Mouse (Mus musculus) hindbrain, embryonic 16.5 days (tissue): ENCODE results near the gene Coa3. TPM values are rescaled to one million over a fixed set of nuclear protein-coding genes. Genes with fewer than 3 reads are reported as not detected.

Experiments used
- ATAC-seq: fragments of 200-750 bp; cut with Nextera tagmentation; 2 replicates; pipeline ENCODE4 v1.8.0; 2017; ENCODE audit warnings: moderate TSS enrichment, moderate library complexity
- H3K27ac ChIP-seq: fragments of 300-500 bp; sonication (generic); 2 replicates; pipeline ENCODE4 v1.5.1; 2014; ENCODE audit warnings: low read depth, mild to moderate bottlenecking, control low read depth, low read length, moderate library complexity
- H3K27me3 ChIP-seq: fragments of 300-500 bp; sonication (generic); replicated peaks from 2 replicates; pipeline ENCODE4 v1.6.1; 2014; ENCODE audit warnings: low read length; ENCODE audit not compliant: control insufficient read depth, insufficient read depth
- H3K36me3 ChIP-seq: fragments of 300-500 bp; sonication (generic); 2 replicates; pipeline ENCODE4 v1.6.1; 2014; ENCODE audit warnings: mild to moderate bottlenecking, low read length, moderate library complexity, mixed read lengths; ENCODE audit not compliant: control insufficient read depth, insufficient read depth
- H3K4me1 ChIP-seq: fragments of 300-500 bp; sonication (generic); 2 replicates; pipeline ENCODE4 v1.6.1; 2014; ENCODE audit warnings: low read depth, low read length; ENCODE audit not compliant: control insufficient read depth, insufficient read depth
- H3K4me2 ChIP-seq: fragments of 300-500 bp; sonication (generic); 2 replicates; pipeline ENCODE4 v1.6.1; 2014; ENCODE audit warnings: mild to moderate bottlenecking, low read length, control low read depth, moderate library complexity
- H3K4me3 ChIP-seq: fragments of 300-500 bp; sonication (generic); 2 replicates; pipeline ENCODE4 v1.5.1; 2014; ENCODE audit warnings: mild to moderate bottlenecking, low read length, control low read depth, moderate library complexity
- H3K9ac ChIP-seq: fragments of 300-500 bp; sonication (generic); 2 replicates; pipeline ENCODE4 v1.6.1; 2014; ENCODE audit warnings: low read depth, mild to moderate bottlenecking, control low read depth, low read length, moderate library complexity
- H3K9me3 ChIP-seq: fragments of 300-500 bp; sonication (generic); 2 replicates; pipeline ENCODE4 v1.6.1; 2014; ENCODE audit warnings: mild to moderate bottlenecking, low read length, moderate library complexity; ENCODE audit not compliant: control insufficient read depth
- WGBS: fragments of 180-500 bp; shearing (Covaris S2); extraction: QIAGEN DNeasy Blood & Tissue Kit; methylation state at CpG from one replicate; pipeline ENCODE4 v1.1.7; 2014; 5-methylcytosine and 5-hydroxymethylcytosine counted together
- polyA plus RNA-seq: library from polyadenylated mRNA; unstranded; fragments of >200 nt; fragmentation: Nextera tagmentation; extraction: Ambion mirVana; gene quantifications from 2 replicates; pipeline ENCODE4 v1.2.1, GENCODE M21; 2015

The Coa3 gene
- polyA plus RNA-seq, 1 experiment from 2014 or later = 232 TPM

DNA sequence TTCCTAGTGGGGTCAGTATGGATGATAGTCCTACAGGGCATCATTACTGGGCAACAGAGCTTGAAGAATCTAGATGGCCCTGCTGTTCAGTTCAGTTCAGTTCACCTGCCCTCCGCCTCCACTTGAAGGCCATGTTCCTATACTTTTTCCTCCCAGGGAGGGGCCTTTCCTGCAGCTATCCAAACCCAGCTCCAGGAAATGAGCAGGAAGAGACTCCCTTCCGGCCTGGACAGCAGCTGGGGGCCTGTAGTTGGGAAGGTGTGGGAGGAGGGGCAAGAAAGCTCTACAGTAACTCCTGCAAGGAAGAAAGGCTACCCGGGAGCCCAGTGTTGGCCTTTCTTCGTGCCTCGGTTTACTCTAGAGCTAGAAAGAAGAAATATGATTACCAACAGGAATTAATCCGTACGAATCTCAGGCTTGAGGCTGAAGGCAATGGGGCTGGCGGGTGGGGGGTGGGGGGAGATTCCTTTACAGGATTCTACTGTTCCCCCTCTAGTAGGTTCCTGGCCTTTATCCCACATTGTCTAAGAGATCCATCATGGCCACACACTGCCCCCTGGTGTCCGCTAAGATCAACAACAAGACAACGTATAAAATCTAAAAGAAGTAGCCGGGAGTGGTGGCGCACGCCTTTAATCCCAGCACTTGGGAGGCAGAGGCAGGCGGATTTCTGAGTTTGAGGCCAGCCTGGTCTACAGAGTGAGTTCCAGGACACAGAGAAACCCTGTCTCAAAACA is 30.5 kb downstream of the Coa3 start:
- H3K4me3 ChIP-seq = no peak overlapping the region
- 35% methylated on average over 14 of the region's 14 CpGs for WGBS
- peaks cover 12% of the 10 kb centered on the region for H3K4me1 ChIP-seq
- no peak overlapping the region for H3K27ac ChIP-seq
- H3K9ac ChIP-seq = no peak overlapping the region
- no peaks in the 10 kb centered on the region for H3K36me3 ChIP-seq
- ATAC-seq = no peak
- H3K27me3 ChIP-seq = peaks cover 23% of the 10 kb centered on the region
- H3K4me2 ChIP-seq = peak overlapping the region; percentile 0; the same call in 1 of the 2 replicates
- H3K9me3 ChIP-seq = no peaks in the 10 kb centered on the region

DNA sequence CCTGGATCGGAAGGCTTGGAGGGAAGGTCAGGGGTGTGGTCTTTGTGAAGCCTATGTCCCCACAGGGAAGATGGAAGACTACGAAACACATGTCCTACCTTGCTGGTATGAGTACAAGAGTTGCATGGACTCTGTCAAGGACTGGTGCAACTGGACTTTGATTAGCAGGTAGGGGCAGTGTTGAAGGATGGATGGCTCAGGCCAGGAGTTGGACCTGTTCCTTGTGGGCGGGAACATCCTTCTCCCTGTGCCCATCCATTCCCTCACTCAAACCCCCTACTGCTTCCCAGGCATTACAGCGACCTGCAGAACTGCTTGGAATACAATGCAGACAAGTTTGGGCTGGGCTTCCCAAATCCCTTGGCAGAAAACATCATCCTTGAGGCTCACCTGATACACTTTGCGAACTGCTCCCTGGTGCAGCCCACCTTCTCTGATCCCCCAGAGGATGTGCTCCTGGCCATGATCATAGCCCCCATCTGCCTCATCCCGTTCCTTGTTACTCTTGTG is 31.3 kb downstream of the Coa3 start:
- Histone ChIP-seq H3K9me3 (no peaks in the 10 kb centered on the region), H3K4me1 (peaks cover 7% of the 10 kb centered on the region), H3K4me2 (peak overlapping the region; percentile 98), H3K27me3 (peaks cover 23% of the 10 kb centered on the region), H3K36me3 (no peaks in the 10 kb centered on the region), H3K4me3 (peak overlapping the region; percentile 71; the same call in 1 of the 2 replicates), H3K9ac (no peak overlapping the region), H3K27ac (no peak overlapping the region)
- no peak for ATAC-seq
- WGBS = 83% methylated on average over 6 of the region's 6 CpGs

DNA sequence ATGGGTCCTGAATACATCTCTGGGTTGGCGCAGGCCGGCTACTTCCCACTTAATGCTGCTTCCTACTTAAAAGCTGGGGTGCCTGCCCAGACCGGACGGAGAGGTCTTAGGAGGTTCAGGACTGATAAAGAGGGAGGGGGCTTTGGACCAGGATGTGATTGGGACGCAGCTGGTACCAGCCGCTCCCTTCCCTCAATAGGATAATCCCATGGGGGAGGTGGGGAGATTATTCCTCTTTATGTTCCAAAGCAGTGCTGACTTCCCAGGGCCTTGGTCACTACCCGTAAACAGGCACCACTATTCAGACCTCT is 32.3 kb downstream of the Coa3 start:
- H3K4me1 ChIP-seq = peaks cover 7% of the 10 kb centered on the region
- ATAC-seq = no peak
- no peaks in the 10 kb centered on the region for H3K36me3 ChIP-seq
- H3K4me2 ChIP-seq = peak overlapping the region; percentile 98
- 7% methylated on average over 7 of the region's 7 CpGs for WGBS
- peak overlapping the region; percentile 88 for H3K9ac ChIP-seq
- peak overlapping the region; percentile 71 for H3K4me3 ChIP-seq
- no peaks in the 10 kb centered on the region for H3K9me3 ChIP-seq
- H3K27ac ChIP-seq = peak overlapping the region; percentile 61; the same call in 1 of the 2 replicates
- peaks cover 23% of the 10 kb centered on the region for H3K27me3 ChIP-seq

DNA sequence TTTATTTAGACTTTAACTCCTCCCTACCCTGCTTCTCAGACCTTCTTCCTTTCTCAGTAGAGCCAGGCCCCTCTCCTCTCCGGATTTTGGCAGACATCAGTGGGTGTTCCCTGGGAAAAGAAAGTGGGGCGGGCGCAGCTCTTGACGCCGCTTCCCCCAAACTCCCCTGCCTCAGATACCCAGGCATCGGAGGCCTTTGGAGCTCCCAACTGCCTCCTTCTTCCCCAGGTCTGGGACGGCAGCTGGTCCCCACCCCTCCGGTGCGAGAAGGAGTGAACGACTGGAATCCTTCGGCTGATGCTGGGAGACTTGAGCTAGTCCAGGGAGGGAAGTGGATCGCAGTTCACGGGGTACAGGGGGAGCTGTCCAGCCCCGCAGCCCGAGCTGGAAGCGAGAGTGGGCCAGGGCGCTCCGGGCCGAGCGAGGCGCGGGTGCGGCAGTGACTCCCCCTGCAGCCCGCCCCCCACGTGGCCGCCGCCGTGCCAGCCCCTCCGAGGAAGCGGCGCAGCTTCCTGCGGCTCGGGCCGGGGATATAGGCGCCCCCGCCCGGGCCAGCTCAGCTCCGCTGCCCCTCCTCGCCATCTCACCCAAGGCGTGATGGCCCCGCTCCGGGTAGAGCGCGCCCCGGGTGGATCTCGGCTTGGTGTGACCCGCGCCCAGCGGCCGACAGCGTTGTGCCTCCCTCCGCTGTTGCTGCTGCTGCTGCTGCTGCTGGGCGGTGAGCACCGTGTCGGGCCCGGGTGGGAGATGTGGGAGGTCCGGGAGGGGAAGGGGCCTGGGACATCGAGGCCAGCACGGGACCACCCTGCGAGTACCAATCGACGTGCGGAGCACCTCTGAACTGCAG is 32.8 kb downstream of the Coa3 start, which contains the start of gene Ramp2:
Gene Ramp2 (plus strand): TSS at position 174 of the 847 bp plus-strand sequence.
- H3K4me3 ChIP-seq = peak within 1 kb of the TSS; percentile 71
- H3K36me3 ChIP-seq = no peaks in the 10 kb centered on the region
- H3K4me1 ChIP-seq = peaks cover 7% of the 10 kb centered on the region
- H3K9me3 ChIP-seq = no peaks in the 10 kb centered on the region
- H3K4me2 ChIP-seq = peak within 1 kb of the TSS; percentile 98
- peak within 1 kb of the TSS; percentile 88 for H3K9ac ChIP-seq
- peaks cover 23% of the 10 kb centered on the region for H3K27me3 ChIP-seq
- peak within 1 kb of the TSS; percentile 61; the same call in 1 of the 2 replicates for H3K27ac ChIP-seq
- under 1% methylated on average over 46 of the region's 63 CpGs for WGBS
- ATAC-seq = peak; percentile 86

DNA sequence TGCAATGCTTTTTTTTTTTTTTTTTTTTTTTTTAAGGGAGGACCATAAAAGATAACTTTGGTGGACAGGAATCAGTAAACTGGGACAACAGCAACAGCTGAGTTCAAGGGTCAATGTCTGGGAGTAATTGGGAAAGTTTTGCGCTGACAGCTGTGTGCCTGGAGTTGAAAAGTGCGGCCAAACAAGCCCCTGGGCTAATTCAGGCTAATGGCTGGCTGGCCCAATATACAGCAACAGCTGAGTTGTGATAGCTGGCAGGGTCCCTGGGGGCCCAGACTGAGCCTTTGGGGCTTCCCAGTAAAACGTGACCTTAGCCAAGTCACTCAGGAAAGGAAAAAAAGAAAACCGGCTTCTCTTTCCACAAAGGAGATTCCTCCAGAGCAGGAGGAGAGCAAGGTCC is 33.8 kb downstream of the Coa3 start:
- no peaks in the 10 kb centered on the region for H3K9me3 ChIP-seq
- ATAC-seq = no peak
- no peak overlapping the region; the same call in 1 of the 2 replicates for H3K4me2 ChIP-seq
- no peak overlapping the region for H3K9ac ChIP-seq
- peaks cover 7% of the 10 kb centered on the region for H3K4me1 ChIP-seq
- H3K27ac ChIP-seq = no peak overlapping the region
- H3K4me3 ChIP-seq = no peak overlapping the region; the same call in 1 of the 2 replicates
- H3K36me3 ChIP-seq = no peaks in the 10 kb centered on the region
- 42% methylated on average over 4 of the region's 4 CpGs for WGBS
- peaks cover 23% of the 10 kb centered on the region for H3K27me3 ChIP-seq

DNA sequence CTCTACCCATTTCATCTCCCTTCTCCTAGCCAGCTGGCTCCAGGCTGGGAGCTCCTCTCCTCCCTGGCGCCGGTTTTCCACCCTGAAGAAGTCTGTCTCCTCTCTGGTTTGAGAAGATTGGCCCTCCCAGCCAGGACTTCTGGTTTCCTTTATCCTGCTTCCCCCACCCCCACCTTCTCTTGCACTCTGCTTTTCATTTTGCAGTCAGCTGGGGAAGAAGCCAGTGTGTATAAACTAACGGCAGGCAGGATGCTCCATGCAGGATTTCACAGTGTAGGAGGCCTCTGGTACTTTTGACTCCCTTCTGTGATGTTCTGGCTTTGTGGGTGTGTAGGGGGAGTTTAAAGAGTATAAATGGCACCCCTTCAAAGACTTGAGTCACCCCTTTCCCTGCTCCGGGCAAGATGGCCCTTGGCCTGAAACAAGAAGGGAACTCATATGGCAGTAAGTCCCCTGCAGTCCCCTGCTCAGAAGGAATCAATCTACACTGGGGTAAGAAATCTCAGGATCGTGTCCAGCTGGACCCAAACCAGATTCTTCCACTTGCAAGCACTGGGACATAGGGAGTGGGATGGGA is 40.8 kb downstream of the Coa3 start:
- no peak overlapping the region for H3K4me2 ChIP-seq
- H3K27ac ChIP-seq = peak overlapping the region; percentile 4; the same call in 1 of the 2 replicates
- no peak overlapping the region for H3K4me3 ChIP-seq
- H3K9ac ChIP-seq = no peak overlapping the region
- no peak for ATAC-seq
- no peaks in the 10 kb centered on the region for H3K9me3 ChIP-seq
- no peaks in the 10 kb centered on the region for H3K36me3 ChIP-seq
- H3K4me1 ChIP-seq = no peaks in the 10 kb centered on the region
- H3K27me3 ChIP-seq = no peaks in the 10 kb centered on the region
- 47% methylated on average over 5 of the region's 5 CpGs for WGBS

DNA sequence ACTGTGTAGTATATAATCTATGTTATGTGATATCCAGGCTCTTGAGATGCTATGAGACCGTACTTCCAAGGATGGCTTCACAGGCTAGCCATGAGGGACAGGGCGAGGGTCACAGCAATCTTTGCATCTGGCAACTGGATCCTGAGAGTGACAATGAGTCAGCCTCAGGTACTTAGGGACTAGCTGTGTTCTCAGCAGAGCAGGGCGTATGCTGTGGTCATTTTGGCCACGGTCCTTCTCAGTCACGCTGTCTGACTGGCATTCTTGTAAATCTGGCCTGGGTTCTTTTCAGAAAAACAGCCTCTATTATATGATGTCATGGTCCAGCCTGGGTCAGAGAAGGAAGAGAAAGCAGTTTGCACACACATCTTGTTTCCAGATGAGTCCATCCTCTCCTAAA is 42.1 kb downstream of the Coa3 start:
- Histone ChIP-seq H3K27me3 (no peaks in the 10 kb centered on the region), H3K36me3 (no peaks in the 10 kb centered on the region), H3K9me3 (no peaks in the 10 kb centered on the region), H3K4me2 (no peak overlapping the region), H3K4me1 (no peaks in the 10 kb centered on the region), H3K27ac (no peak overlapping the region), H3K4me3 (no peak overlapping the region), H3K9ac (no peak overlapping the region)
- ATAC-seq = no peak
- 93% methylated on average over 5 of the region's 5 CpGs for WGBS

DNA sequence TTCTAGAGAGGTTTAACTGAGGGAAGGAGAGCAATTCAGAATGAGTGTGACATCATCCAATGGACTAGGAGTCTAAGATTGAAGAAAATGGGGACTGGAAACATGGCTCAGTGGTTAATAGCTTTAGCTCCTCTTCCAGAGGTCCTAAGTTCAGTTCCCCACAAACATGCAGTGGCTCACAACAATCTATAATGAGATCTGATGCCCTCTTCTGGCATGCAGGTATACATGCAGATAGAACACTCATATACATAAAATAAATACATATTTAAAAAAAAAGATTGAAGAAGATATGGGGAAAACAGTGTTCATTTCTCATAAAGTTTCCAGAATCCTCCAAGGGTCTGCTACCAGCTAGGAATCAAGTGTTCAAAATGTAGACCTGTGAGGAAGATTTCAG is 43.5 kb downstream of the Coa3 start:
- H3K4me2 ChIP-seq = no peak overlapping the region
- no peaks in the 10 kb centered on the region for H3K36me3 ChIP-seq
- no peak for ATAC-seq
- no peaks in the 10 kb centered on the region for H3K4me1 ChIP-seq
- no peak overlapping the region for H3K4me3 ChIP-seq
- no peaks in the 10 kb centered on the region for H3K9me3 ChIP-seq
- no peak overlapping the region for H3K9ac ChIP-seq
- no peak overlapping the region for H3K27ac ChIP-seq
- H3K27me3 ChIP-seq = no peaks in the 10 kb centered on the region

DNA sequence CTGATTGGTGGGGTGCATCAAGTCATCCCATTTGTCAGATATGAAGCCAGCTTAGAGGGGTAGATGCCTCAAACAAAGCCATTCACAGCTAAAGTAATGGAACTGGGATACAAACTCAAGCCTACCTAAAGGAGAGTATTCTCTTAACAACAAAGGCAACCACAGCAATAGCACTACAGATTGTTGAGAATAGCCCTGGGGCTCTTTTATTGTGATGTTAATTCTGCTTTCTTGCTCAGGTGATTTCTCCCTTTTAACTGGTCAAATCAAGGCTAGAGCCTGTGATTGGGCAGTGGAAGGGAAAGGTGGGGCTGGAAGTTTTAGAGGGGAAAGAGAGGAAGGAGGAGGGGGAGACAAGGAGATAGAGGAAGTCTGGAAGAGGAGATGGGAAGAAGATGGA is 44.8 kb downstream of the Coa3 start:
- Histone ChIP-seq H3K4me1 (peaks cover 3% of the 10 kb centered on the region; the same call in 1 of the 2 replicates), H3K27ac (no peak overlapping the region), H3K36me3 (no peaks in the 10 kb centered on the region), H3K27me3 (no peaks in the 10 kb centered on the region), H3K4me2 (no peak overlapping the region), H3K9me3 (no peaks in the 10 kb centered on the region), H3K4me3 (no peak overlapping the region), H3K9ac (no peak overlapping the region)
- ATAC-seq = no peak
